Mouse (Mus musculus): Measurements from ENCODE around the gene Adamts7. TPM values are rescaled to one million over a fixed set of nuclear protein-coding genes. Genes with fewer than 3 reads are reported as not detected.

Adamts7 gene
- polyA plus RNA-seq, 2 experiments, result 19.4 to 44.3 TPM

DNA sequence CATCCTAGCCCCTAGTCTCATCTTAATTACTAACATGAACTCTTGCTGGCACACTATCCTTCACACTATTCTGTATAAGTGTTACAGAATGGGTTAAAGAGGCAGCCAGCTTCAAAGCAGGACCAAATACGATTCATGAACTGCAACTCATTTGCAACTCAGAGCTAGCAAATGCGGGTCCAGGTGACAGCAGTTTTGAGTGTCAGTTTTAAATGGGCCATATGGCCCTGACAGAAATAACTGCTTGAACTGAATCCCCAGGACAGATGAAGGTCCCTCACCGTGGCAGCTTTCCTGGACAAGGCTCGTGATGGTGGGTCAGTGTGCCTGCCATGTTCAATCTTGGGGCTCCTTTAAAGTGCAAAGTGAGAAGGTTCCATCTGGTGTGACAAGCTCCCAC is 7.1 kb downstream of the Adamts7 start:
- H3K9ac ChIP-seq (ENCODE audit: low read depth, low read length, severe bottlenecking), result no peak overlapping the region
- no peak for TF ChIP-seq POLR2A (IDR thresholded peaks at IDR 0.05; ENCODE audit: borderline replicate concordance, extremely low read depth, insufficient read depth, insufficient read length)
- 67% methylated on average over 4 of the region's 4 CpGs for WGBS
- H3K4me1 ChIP-seq (ENCODE audit: control insufficient read depth, insufficient read depth, low read length), result no peaks in the 10 kb centered on the region
- no peak overlapping the region for H3K4me3 ChIP-seq (replicated peaks; ENCODE audit: low read length)
- no peak for ATAC-seq (ENCODE audit: low FRiP score, low read depth)
- H3K27me3 ChIP-seq (ENCODE audit: control insufficient read depth, insufficient read depth, low read length), result no peaks in the 10 kb centered on the region
- no peak overlapping the region for H3K4me2 ChIP-seq (replicated peaks; ENCODE audit: low read depth, low read length, severe bottlenecking)
- DNase-seq (ENCODE audit: low spot score), result no peak
- peaks cover 35% of the 10 kb centered on the region for H3K36me3 ChIP-seq (ENCODE audit: control insufficient read depth, insufficient read depth, low read length)
- H3K9me3 ChIP-seq (ENCODE audit: control insufficient read depth, low read length), result no peaks in the 10 kb centered on the region
- H3K27ac ChIP-seq (replicated peaks; ENCODE audit: low read depth, low read length), result no peak overlapping the region

DNA sequence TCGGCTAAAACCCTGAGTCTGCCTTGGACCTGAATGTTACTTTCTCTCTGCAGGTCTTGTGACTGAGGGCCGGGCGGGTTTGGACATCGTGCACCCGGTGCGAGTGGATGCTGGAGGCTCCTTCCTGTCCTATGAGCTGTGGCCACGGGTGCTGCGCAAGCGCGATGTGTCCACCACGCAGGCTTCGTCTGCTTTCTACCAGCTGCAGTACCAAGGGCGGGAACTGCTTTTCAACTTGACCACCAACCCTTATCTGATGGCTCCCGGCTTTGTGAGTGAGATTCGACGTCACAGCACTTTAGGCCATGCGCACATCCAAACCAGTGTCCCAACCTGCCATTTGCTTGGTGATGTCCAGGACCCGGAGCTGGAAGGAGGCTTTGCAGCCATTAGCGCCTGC is 8.6 kb downstream of the Adamts7 start:
- no peak for DNase-seq (ENCODE audit: low spot score)
- no peak overlapping the region for H3K4me3 ChIP-seq (replicated peaks; ENCODE audit: low read length)
- no peak overlapping the region for H3K27ac ChIP-seq (replicated peaks; ENCODE audit: low read depth, low read length)
- ATAC-seq (ENCODE audit: low FRiP score, low read depth), result no peak
- H3K9me3 ChIP-seq (ENCODE audit: control insufficient read depth, low read length), result no peaks in the 10 kb centered on the region
- no peaks in the 10 kb centered on the region for H3K27me3 ChIP-seq (ENCODE audit: control insufficient read depth, insufficient read depth, low read length)
- H3K4me1 ChIP-seq (ENCODE audit: control insufficient read depth, insufficient read depth, low read length), result no peaks in the 10 kb centered on the region
- H3K36me3 ChIP-seq (ENCODE audit: control insufficient read depth, insufficient read depth, low read length), result peaks cover 45% of the 10 kb centered on the region
- H3K4me2 ChIP-seq (replicated peaks; ENCODE audit: low read depth, low read length, severe bottlenecking), result no peak overlapping the region
- no peak for TF ChIP-seq POLR2A (IDR thresholded peaks at IDR 0.05; ENCODE audit: borderline replicate concordance, extremely low read depth, insufficient read depth, insufficient read length)
- no peak overlapping the region for H3K9ac ChIP-seq (ENCODE audit: low read depth, low read length, severe bottlenecking)
- 96% methylated on average over 19 of the region's 19 CpGs for WGBS

DNA sequence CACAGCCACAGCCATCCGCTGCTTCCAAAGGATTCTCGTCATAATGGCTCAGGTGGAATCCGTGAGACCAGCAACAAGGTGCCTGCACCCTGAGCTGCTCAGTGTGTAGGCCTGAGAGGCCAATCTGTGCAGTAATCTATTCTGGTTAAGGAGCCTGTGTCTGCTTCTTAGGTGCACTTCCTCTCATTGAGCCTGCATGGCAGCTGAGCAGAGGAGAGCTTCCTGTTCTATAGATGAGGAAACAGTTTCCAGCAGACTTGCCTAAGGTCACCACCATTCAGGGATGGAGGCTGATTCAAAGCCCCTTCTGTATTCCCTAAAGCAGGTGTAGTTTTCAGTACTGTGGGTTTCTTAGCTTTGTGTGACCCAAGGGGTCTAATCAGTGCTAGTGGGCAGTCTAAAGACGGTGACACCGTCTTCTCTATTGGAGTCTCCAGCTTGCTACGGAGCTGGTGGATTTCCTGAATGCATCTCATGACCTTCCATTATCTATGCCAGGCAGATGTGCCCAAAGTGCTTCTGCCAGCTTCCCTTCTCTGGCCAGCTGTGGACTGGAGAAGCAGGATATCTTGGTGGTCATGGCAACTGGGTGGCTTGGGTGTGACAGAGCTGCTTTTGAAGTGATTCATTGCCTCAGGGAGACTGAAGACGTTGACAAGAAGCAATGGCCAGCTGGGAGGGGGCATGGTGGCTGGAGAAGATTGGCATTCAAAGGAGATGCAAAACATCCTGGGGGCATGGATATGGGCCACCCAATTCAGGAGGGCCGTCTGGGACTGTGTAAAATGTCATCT is 9.9 kb downstream of the Adamts7 start:
- no peak overlapping the region for H3K4me2 ChIP-seq (replicated peaks; ENCODE audit: low read depth, low read length, severe bottlenecking)
- H3K9me3 ChIP-seq (ENCODE audit: control insufficient read depth, low read length), result no peaks in the 10 kb centered on the region
- 80% methylated on average over 8 of the region's 8 CpGs for WGBS
- no peak for TF ChIP-seq POLR2A (IDR thresholded peaks at IDR 0.05; ENCODE audit: borderline replicate concordance, extremely low read depth, insufficient read depth, insufficient read length)
- H3K4me3 ChIP-seq (replicated peaks; ENCODE audit: low read length), result no peak overlapping the region
- H3K27me3 ChIP-seq (ENCODE audit: control insufficient read depth, insufficient read depth, low read length), result no peaks in the 10 kb centered on the region
- H3K27ac ChIP-seq (replicated peaks; ENCODE audit: low read depth, low read length), result no peak overlapping the region
- DNase-seq (ENCODE audit: low spot score), result no peak
- peaks cover 51% of the 10 kb centered on the region for H3K36me3 ChIP-seq (ENCODE audit: control insufficient read depth, insufficient read depth, low read length)
- no peaks in the 10 kb centered on the region for H3K4me1 ChIP-seq (ENCODE audit: control insufficient read depth, insufficient read depth, low read length)
- H3K9ac ChIP-seq (ENCODE audit: low read depth, low read length, severe bottlenecking), result no peak overlapping the region
- no peak for ATAC-seq (ENCODE audit: low FRiP score, low read depth)

DNA sequence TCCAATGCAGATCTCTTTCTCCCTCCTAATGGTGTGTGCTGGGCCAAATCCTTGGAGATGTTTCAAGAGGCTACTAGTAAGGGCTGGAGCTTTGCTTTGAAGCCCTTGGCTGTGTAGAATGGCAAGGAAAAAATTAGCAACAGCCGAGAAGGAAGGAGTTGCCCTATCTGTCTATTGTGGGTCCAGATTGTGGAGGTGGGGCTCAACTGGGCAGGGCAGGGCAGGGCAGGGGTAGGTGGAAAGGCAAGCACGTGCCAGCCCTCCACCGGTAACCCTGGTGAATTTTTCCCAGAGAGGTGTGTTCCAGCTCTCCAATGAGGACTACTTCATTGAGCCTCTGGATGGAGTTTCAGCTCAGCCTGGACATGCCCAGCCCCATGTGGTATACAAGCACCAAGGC is 10.5 kb downstream of the Adamts7 start:
- H3K27ac ChIP-seq (replicated peaks; ENCODE audit: low read depth, low read length), result no peak overlapping the region
- H3K4me3 ChIP-seq (replicated peaks; ENCODE audit: low read length), result no peak overlapping the region
- no peak overlapping the region for H3K9ac ChIP-seq (ENCODE audit: low read depth, low read length, severe bottlenecking)
- 80% methylated on average over 3 of the region's 3 CpGs for WGBS
- no peaks in the 10 kb centered on the region for H3K4me1 ChIP-seq (ENCODE audit: control insufficient read depth, insufficient read depth, low read length)
- no peak overlapping the region for H3K4me2 ChIP-seq (replicated peaks; ENCODE audit: low read depth, low read length, severe bottlenecking)
- peaks cover 56% of the 10 kb centered on the region for H3K36me3 ChIP-seq (ENCODE audit: control insufficient read depth, insufficient read depth, low read length)
- no peaks in the 10 kb centered on the region for H3K27me3 ChIP-seq (ENCODE audit: control insufficient read depth, insufficient read depth, low read length)
- no peaks in the 10 kb centered on the region for H3K9me3 ChIP-seq (ENCODE audit: control insufficient read depth, low read length)
- ATAC-seq (ENCODE audit: low FRiP score, low read depth) (no peak), DNase-seq (ENCODE audit: low spot score) (no peak)
- no peak for TF ChIP-seq POLR2A (IDR thresholded peaks at IDR 0.05; ENCODE audit: borderline replicate concordance, extremely low read depth, insufficient read depth, insufficient read length)

GRCm38 (mm10) chr9:90179409-90179808 is 16.5 kb downstream of the Adamts7 start:
- Histone ChIP-seq H3K27ac (replicated peaks; ENCODE audit: low read depth, low read length) (no peak overlapping the region), H3K9ac (ENCODE audit: low read depth, low read length, severe bottlenecking) (no peak overlapping the region)

More at GRCm38 (mm10) chr9:90179409-90179808, 16.5 kb downstream of the Adamts7 start:
- TF ChIP-seq POLR2A (IDR thresholded peaks at IDR 0.05; ENCODE audit: borderline replicate concordance, extremely low read depth, insufficient read depth, insufficient read length), result no peak
- H3K4me1 ChIP-seq (ENCODE audit: control insufficient read depth, insufficient read depth, low read length), result no peaks in the 10 kb centered on the region; the same call in 1 of the 2 replicates
- no peaks in the 10 kb centered on the region for H3K27me3 ChIP-seq (ENCODE audit: control insufficient read depth, insufficient read depth, low read length)
- 75% methylated on average over 5 of the region's 5 CpGs for WGBS
- no peaks in the 10 kb centered on the region for H3K9me3 ChIP-seq (ENCODE audit: control insufficient read depth, low read length)
- H3K36me3 ChIP-seq (ENCODE audit: control insufficient read depth, insufficient read depth, low read length), result peaks cover 35% of the 10 kb centered on the region
- H3K4me3 ChIP-seq (replicated peaks; ENCODE audit: low read length), result no peak overlapping the region
- ATAC-seq (ENCODE audit: low FRiP score, low read depth) (no peak), DNase-seq (ENCODE audit: low spot score) (no peak)
- no peak overlapping the region for H3K4me2 ChIP-seq (replicated peaks; ENCODE audit: low read depth, low read length, severe bottlenecking)
